Mouse (Mus musculus): Measurements from ENCODE around the gene Rarg.

- TF ChIP-seq CTCF (IDR thresholded peaks at IDR 0.05; ENCODE audit: control insufficient read depth, insufficient read depth, insufficient replicate concordance, low read depth, low read length) (no peak), POLR2A (IDR thresholded peaks at IDR 0.05; ENCODE audit: control insufficient read depth, low read depth, low read length) (no peak)
Measured at GRCm38 (mm10) chr15:102195373-102195772, 61.9 kb downstream of the Rarg start.

All from testis, adult 2 months (tissue).